ENCODE assay signal across 7 mouse cellular contexts in genomic region chr10:111473511-111474371, GRCm38 (mm10). TPM values are rescaled to one million over a fixed set of nuclear protein-coding genes. Genes with fewer than 3 reads are reported as not detected.
DNase-seq lines count a peak whose midpoint lies in the region; ATAC-seq lines count a peak whose summit lies in the region.

No protein-coding gene starts in this region.

- H3K9me3 ChIP-seq in forebrain, embryonic 14.5 days (replicated peaks; ENCODE audit: control insufficient read depth, low read length): no peaks in the 10 kb centered on the region
- H3K9me3 ChIP-seq in hindbrain, embryonic 13.5 days: no peaks in the 10 kb centered on the region
- H3K9me3 ChIP-seq in megakaryocyte, embryonic 14.5 days: no peaks in the 10 kb centered on the region

- no peaks in the 10 kb centered on the region for H3K36me3 ChIP-seq in forebrain, embryonic 14.5 days (ENCODE audit: control insufficient read depth, insufficient read depth, low read length)
- no peaks in the 10 kb centered on the region for H3K36me3 ChIP-seq in hindbrain, embryonic 13.5 days
- H3K36me3 ChIP-seq in megakaryocyte, embryonic 14.5 days (replicated peaks; ENCODE audit: low read length): peaks cover 17% of the 10 kb centered on the region

- H3K9ac ChIP-seq in forebrain, embryonic 14.5 days (ENCODE audit: low read length): peak overlapping the region; percentile 97
- peak overlapping the region; percentile 96 for H3K9ac ChIP-seq in hindbrain, embryonic 13.5 days

- peak overlapping the region; percentile 64 for H3K4me2 ChIP-seq in forebrain, embryonic 14.5 days (ENCODE audit: low read length)
- peak overlapping the region; percentile 75 for H3K4me2 ChIP-seq in hindbrain, embryonic 13.5 days

- peak; percentile 70 for DNase-seq in R1 (ENCODE audit: low read depth, low spot score)
- peak; percentile 47 for DNase-seq in cerebellum, adult 11-12 months
- peak; percentile 66 for DNase-seq in forebrain, embryonic 14.5 days (ENCODE audit: low spot score)
- DNase-seq in left cerebral cortex, adult 8-10 months (ENCODE audit: low spot score in 2 of 2): peak; percentile 24 to 28
- peak; percentile 56 for DNase-seq in right cerebral cortex, postnatal 25 days

- H3K27me3 ChIP-seq in forebrain, embryonic 14.5 days (replicated peaks; ENCODE audit: control insufficient read depth, insufficient read depth, low read length): no peaks in the 10 kb centered on the region
- no peaks in the 10 kb centered on the region for H3K27me3 ChIP-seq in hindbrain, embryonic 13.5 days
- no peaks in the 10 kb centered on the region for H3K27me3 ChIP-seq in megakaryocyte, embryonic 14.5 days (replicated peaks)

- peaks cover 22% of the 10 kb centered on the region for H3K4me1 ChIP-seq in forebrain, embryonic 14.5 days (ENCODE audit: control insufficient read depth, insufficient read depth, low read length)
- peaks cover 45% of the 10 kb centered on the region for H3K4me1 ChIP-seq in hindbrain, embryonic 13.5 days (replicated peaks)
- H3K4me1 ChIP-seq in megakaryocyte, embryonic 14.5 days: peaks cover 53% of the 10 kb centered on the region

- H3K27ac ChIP-seq in forebrain, embryonic 14.5 days (ENCODE audit: low read depth, low read length): peak overlapping the region; percentile 98
- peak overlapping the region; percentile 99 for H3K27ac ChIP-seq in hindbrain, embryonic 13.5 days

- peak overlapping the region; percentile 95 for H3K4me3 ChIP-seq in forebrain, embryonic 14.5 days (ENCODE audit: low read depth, low read length)
- peak overlapping the region; percentile 93 for H3K4me3 ChIP-seq in hindbrain, embryonic 13.5 days
- H3K4me3 ChIP-seq in megakaryocyte, embryonic 14.5 days (replicated peaks): peak overlapping the region; percentile 97

- peak; percentile 70 for ATAC-seq in forebrain, embryonic 14.5 days
- peak; percentile 75 for ATAC-seq in hindbrain, embryonic 13.5 days (ENCODE audit: low FRiP score)

- WGBS in forebrain, embryonic 14.5 days: under 1% methylated on average over 54 of the region's 58 CpGs
- 0% methylated on average over 50 of the region's 58 CpGs for WGBS in hindbrain, embryonic 13.5 days

RNA-seq across cellular contexts. Expression of gene Nap1l1, which starts 0.7 kb away (rescaled TPM):
- polyA plus RNA-seq in forebrain, embryonic 14.5 days (2014; fragmentation: Nextera tagmentation; extraction: Ambion mirVana): 235 and 238 TPM in 2 replicates
- 207 and 215 TPM in 2 replicates for polyA plus RNA-seq in hindbrain, embryonic 13.5 days (2015; fragmentation: Nextera tagmentation; extraction: Ambion mirVana)
- total RNA-seq in left cerebral cortex, adult 8-10 months (2022): 100 to 1,000 TPM; 212 to 237 (median 222) TPM
- 40.1 and 96.6 TPM in 2 replicates for polyA plus RNA-seq in megakaryocyte, embryonic 14.5 days (2012; ENCODE audit: insufficient read depth, low replicate concordance)

RNA-seq across cellular contexts. Expression of gene Phlda1, which starts 32.3 kb away (rescaled TPM):
- 20.5 and 25.6 TPM in 2 replicates for polyA plus RNA-seq in forebrain, embryonic 14.5 days (2014; fragmentation: Nextera tagmentation; extraction: Ambion mirVana)
- polyA plus RNA-seq in hindbrain, embryonic 13.5 days (2015; fragmentation: Nextera tagmentation; extraction: Ambion mirVana): 65.6 and 70.9 TPM in 2 replicates
- total RNA-seq in left cerebral cortex, adult 8-10 months (2022): 10 to 100 TPM; 24.1 to 31.4 (median 25.1) TPM
- 91.0 and 259 TPM in 2 replicates for polyA plus RNA-seq in megakaryocyte, embryonic 14.5 days (2012; ENCODE audit: insufficient read depth, low replicate concordance)

Comparison
In these comparisons a context has a peak if more than half of its experiments do, and no peak if none do; other contexts are left out.
1. Peak in every context shown above with its lines: DNase-seq, ATAC-seq, H3K4me3 ChIP-seq and H3K27ac ChIP-seq.